Mouse (Mus musculus) layer of hippocampus, adult 18-20 months (tissue): ENCODE results near the gene Arhgap29. TPM values are rescaled to one million over a fixed set of nuclear protein-coding genes. Genes with fewer than 3 reads are reported as not detected.

ENCODE experiments used
- DNase-seq, 2 experiments: peaks; one replicate each; pipeline ENCODE4 v3.0.0; 2022; ENCODE audit warnings: low spot score in 2 of 2
- total RNA-seq, 2 experiments: library from RNA; stranded (reverse); gene quantifications; 2 replicates each; pipeline ENCODE4 v1.2.3; 2021

The Arhgap29 gene
- total RNA-seq, 2 experiments from 2014 or later, result 11.6 to 12.6 TPM

DNA sequence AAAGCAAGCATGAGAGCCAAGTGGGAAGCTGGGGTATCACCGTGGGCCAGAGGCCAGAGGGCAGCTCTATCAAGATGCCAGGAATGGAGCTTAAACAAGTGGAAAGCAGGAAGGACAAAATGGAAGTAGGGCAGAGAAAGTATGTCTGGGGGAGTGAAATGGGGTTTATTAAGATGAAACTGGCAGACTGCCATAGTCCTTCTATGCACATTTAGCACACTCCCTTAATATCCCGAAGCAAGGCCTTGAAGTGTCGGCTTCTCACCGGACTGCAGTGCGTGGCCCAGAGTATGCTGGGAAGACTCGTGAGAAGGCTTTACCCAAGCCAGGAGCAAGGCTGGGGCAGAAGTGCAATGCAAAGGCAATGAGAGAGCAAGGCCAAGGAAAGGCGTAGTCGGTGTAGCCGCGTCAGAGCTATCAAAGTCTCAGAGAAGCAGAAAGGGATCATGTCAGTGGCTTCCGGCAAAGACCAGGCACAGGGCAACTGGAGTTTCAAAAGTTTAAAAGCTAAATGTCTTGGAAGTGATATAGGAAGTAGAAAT lies 11.1 kb upstream of the Arhgap29 start:
- DNase-seq, result no peak

DNA sequence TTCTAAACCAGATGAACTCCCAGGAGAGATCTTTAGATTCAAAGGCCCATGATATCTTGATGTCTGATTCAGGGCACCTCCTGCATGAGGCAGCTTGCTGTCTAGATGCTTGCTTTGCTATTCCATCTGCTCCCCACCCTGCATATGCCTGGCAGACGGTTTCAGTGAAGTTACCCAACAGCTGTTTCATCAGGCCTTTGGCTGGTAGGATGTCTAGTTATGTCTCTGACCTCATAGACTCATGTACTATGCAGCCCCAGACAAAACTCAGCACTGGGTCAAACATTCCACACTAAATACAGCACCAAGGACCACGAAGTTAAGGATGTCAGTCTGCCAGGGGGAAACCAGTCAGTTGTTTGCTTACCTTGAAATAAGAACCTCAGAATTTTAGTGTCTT lies 6.4 kb upstream of the Arhgap29 start:
- DNase-seq, result no peak

GRCm38 (mm10) chr3:121946765-121947164 lies 5.6 kb upstream of the Arhgap29 start:
- no peak for DNase-seq

- no peak for DNase-seq
These were observed 2.2 kb upstream of the Arhgap29 start for GRCm38 (mm10) chr3:121950139-121950538.

GRCm38 (mm10) chr3:121951116-121951515 lies 1.2 kb upstream of the Arhgap29 start:
- DNase-seq, result no peak

- DNase-seq, result peak; percentile 57 to 60
These were observed 700 bp downstream of the Arhgap29 start for GRCm38 (mm10) chr3:121953049-121953432.

- no peak for DNase-seq
These were observed 1.3 kb downstream of the Arhgap29 start for GRCm38 (mm10) chr3:121953433-121954161.

DNA sequence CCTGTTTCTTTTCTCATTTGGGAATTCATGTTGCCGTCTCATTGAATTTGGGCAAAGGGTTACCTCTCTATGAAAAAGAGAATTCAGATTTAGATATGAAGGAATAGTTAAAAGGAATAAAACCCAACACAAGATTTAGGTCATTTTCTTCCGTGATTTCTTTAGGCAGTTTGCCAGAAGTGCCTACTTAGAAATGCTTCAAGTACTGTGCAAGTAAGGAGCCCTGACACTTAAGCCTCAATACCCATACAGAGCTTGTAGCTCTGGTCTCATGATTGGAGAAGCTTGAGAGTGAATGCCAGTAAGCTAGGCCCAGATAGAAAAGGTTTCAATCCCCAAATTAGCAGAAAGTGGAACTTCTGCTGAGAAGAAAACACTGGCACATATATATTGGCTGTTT lies 2.1 kb downstream of the Arhgap29 start:
- no peak for DNase-seq

GRCm38 (mm10) chr3:121955527-121955926 lies 3.2 kb downstream of the Arhgap29 start:
- DNase-seq, result no peak

DNA sequence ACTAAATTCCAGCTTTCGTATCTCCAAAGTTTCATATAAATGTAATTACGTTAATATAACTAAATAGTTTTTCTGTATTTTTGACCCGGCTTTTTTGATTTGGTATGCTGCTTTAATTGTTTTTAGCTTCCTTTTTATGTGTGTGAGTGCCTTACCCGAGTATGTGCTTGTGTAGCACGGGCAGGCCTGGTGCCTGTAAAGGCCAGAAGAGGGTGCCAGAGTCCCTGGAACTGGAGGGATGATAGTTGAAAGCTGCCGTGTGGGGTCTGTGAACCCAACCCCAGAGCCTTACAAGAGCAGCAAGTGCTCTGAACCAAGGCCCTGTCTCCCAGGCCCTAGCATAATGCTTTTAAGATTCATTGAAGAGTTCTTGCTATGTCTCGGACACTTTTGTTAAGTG lies 4.4 kb downstream of the Arhgap29 start:
- DNase-seq, result no peak

GRCm38 (mm10) chr3:121957606-121958344 lies 5.4 kb downstream of the Arhgap29 start:
- DNase-seq, result no peak

- DNase-seq, result peak in 1 of 2 experiments; percentile 47
These were observed 11.8 kb downstream of the Arhgap29 start for GRCm38 (mm10) chr3:121964173-121964572.

DNA sequence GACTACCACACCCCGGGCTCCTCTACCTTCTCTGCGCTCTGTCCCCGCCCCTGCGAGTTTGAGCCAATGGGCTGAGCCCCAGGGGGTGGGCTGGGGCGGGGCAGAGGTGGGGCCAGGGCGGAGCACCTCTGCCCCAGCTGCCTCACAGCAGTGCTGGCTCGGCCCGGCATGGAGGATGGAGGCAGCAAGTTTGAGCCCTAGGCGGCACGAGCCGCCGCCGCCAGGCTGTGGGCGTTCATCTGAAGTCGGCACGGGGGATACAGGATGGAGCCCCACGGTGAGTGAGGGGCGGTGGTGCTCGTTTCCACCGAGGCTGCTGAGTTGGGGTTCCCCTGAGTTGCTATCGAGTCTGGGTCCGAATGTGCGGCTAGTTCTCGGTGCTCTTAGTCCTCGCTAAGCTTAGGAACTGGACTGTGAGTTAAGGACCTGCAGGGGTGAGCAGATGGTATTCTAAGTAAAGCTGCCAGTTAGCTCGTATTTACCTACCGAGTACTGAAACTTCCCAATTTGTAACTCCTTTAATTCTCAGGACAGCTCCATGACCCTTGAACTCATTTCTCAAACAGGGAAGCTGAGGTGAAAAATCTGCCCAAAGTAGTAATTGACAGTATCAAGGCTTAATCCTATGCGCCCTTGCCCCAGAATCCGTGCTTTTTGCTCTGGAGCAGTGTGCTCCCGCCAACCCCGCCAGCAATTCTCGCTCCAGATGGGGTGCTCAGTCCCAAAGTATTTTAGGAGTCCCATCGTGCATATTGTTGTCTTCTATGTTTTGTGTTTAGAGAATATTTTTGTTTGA lies 15.5 kb downstream of the Arhgap29 start:
- DNase-seq, result peak; percentile 60 to 72

DNA sequence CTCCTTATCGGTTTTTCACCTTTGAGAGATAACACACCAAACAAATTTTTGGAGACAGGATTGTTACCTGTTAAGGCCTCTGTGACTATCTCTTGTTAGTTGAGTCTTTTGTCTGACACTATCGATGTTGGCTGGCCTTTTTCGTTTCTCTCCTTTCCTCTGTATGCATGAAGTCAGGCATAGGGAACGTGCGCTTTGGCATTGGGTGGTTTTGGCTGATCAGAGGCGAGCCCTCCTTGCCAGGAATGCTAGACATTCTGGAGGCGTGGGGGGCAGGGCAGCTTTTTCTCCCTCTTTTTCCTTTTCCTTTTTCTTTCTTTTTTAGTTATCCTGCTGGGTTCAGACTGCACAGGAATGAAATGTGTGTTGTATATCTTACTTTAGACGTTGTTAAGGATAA lies 16.3 kb downstream of the Arhgap29 start:
- DNase-seq, result no peak

DNA sequence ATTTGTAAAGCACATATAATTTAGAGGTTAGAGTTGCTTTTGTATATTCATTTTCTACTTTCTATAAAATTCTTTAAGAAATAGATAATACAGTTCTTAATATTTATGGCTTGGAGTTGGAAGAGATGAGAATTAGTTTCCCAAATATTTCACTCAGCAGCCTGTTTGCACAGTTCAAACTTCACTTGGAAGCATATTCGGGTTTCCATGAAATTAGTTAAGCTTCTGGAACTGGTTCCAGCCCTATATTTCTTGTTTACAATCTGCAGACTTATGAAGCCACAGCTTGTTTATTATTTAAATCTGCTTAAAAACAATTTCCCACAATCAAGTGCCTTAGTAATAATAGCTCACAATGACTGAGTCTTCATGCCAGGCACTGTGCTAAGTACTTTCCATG lies 17.1 kb downstream of the Arhgap29 start:
- no peak for DNase-seq

DNA sequence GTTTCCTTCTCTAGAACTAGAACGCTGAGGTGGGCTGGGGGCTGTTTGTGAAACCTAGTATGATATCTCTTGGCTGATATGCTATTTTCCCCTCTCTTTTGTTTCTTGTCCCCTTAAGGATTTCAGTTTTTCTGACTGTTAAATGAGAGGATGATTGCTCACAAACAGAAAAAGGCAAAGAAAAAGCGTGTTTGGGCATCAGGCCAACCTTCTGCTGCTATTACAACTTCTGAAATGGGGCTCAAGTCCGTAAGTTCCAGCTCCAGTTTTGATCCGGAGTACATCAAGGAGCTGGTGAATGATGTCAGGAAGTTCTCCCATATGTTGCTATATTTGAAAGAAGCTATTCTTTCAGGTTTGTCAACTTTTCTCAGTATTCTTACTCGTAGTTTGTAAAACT lies 21.4 kb downstream of the Arhgap29 start:
- peak in 1 of 2 experiments; percentile 42 for DNase-seq

GRCm38 (mm10) chr3:121975381-121975780 lies 23.0 kb downstream of the Arhgap29 start:
- no peak for DNase-seq

DNA sequence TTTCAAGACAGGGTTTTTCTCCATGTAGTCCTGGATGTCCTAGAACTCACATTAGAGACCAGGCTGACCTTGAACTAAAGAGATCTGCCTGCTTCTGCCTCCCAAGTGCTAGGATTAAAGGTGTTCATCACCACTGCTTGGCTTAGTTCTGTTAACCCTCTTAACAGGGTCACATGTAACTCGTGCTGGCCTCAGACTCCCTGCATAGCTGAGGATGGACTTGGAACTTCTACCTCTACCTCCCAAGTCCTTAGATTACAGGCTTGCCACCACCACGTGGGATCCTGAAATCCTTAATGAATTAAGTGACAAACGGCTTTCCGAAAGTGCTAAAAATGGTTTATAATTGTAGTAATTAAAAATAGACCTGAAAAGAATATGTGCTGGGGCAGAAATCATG lies 29.0 kb downstream of the Arhgap29 start:
- no peak for DNase-seq

DNA sequence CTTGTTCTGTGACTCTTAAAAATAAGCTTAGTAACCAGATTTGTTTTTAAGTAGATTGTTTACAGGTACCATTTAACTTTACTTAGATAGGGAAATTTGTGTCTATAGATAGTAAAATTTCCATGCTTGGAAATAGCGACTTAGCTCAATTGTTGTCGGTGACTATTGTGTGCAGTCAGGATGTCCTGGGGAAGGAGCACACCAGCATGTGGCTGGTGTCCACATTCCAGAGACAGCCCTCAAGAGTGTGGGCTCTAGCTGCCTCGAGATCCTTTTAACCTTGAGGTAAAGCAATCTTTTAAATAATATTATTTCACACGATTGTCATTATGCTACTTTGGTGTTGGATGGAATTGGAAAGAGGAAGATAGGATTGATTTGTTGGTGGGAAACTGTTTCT lies 30.1 kb downstream of the Arhgap29 start:
- no peak for DNase-seq

GRCm38 (mm10) chr3:121995125-121995524 lies 42.8 kb downstream of the Arhgap29 start:
- no peak for DNase-seq

DNA sequence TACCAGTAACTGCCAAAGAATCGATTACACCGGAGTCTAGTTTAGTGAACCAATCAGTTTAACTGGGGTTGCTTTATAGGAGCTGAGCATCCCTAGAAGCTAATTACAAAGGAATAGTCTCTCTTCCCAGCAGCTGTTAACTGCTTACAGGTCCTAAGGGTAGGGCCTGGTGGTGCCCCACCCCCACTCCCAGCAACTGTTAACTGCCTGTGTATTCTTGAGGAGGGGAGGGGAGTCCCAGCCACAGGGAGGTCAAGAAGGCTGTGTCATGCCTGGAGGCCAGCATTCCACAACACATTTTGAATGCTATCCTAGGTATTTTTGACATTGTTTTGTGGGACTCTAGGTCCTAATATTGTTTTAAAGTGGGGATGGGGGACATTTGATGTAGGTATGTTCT lies 47.6 kb downstream of the Arhgap29 start:
- no peak for DNase-seq

DNA sequence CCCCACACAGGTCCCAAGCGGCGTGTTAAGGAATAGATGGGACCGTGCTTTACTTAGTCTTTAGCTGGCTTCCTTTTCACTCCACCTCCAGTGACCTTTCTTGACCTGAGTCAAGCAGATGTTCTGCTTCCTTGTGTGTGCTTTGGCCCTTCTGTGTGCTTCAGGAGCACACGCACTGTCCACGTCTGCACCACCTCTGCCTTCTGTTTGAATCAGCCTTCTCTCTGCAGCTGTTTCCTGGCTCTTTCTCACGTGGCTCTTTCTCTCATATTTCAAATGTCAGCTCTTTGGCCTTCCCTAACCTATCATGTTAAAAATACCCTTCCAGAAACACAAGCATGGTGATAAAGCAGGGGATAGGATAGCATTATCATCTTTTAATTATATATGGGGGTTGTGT lies 49.2 kb downstream of the Arhgap29 start:
- no peak for DNase-seq
